Mouse (Mus musculus) heart, postnatal 4 days (tissue): ENCODE measurements around the gene Lrrc47. TPM values are rescaled to one million over a fixed set of nuclear protein-coding genes. Genes with fewer than 3 reads are reported as not detected.

Experiments used
- total RNA-seq, 2 experiments: library from RNA; stranded (reverse); gene quantifications; 2 replicates each; pipeline ENCODE4 v1.2.3; 2021

Gene Lrrc47
- total RNA-seq, 2 experiments from 2014 or later = 45.8 to 46.7 TPM

Other genes starting within 250 kb of the Lrrc47 start
- 10 to 100 TPM; 17.1 to 18.5 TPM for gene A430005L14Rik, start 54.5 kb upstream of the Lrrc47 start, total RNA-seq
- gene Dffb, start 36.6 kb upstream of the Lrrc47 start, total RNA-seq = 1 to 10 TPM; 5.8 to 6.2 TPM
- 10 to 100 TPM; 24.1 to 26.4 TPM for gene Cep104, start 36.5 kb upstream of the Lrrc47 start, total RNA-seq
- 10 to 100 TPM; 11.7 to 14.8 TPM for gene Smim1, start 14.5 kb downstream of the Lrrc47 start, total RNA-seq
- not detected for gene Ccdc27, start 30.9 kb downstream of the Lrrc47 start, total RNA-seq
- gene Trp73, start 128.5 kb downstream of the Lrrc47 start, total RNA-seq = not detected
- gene Wrap73, start 130.6 kb downstream of the Lrrc47 start, total RNA-seq = 10 to 100 TPM; 11.6 to 13.3 TPM
- 100 to 1,000 TPM; 100 to 113 TPM for gene Tprgl, start 148.9 kb downstream of the Lrrc47 start, total RNA-seq
- 10 to 100 TPM; 50.0 to 52.8 TPM for gene Megf6, start 159.0 kb downstream of the Lrrc47 start, total RNA-seq